Mouse (Mus musculus) urinary bladder, postnatal 10 days (tissue): ENCODE measurements around the gene Bpifb2.
"Not testable (repeated sequence)": the region's sequence is repeated elsewhere in the genome, so short reads cannot be mapped to it uniquely, and the experiment has no call there.

Experiments
- DNase-seq: peaks from one replicate; pipeline ENCODE4 v3.0.0; 2022; ENCODE audit warnings: low spot score

The Bpifb2 gene

DNA sequence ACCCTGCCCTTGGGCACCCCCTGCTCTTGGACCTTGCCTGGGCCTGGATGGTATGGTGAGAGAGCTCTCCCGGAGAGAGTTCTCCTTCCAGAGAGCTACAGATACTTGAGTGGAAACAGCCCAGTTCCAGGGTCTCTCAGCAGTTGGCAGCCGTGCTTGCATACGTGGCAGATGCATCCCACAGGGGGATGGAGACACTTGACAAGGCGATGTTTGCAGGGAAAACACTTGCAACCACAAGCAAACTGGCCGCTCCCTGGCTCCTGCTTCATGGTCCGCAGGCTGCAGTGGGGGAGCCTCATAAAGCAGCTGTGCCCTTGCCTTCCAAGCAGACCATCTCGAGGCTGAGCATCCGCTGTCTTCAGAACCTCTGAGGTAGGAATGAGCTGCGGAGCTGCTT, at the start of gene Bpifb2:
Gene Bpifb2 (plus strand): TSS at position 301 of the 400 bp plus-strand sequence.
- DNase-seq, result no peak

- DNase-seq, result not testable (repeated sequence)
These were observed 48.9 kb upstream of the Bpifb2 start for GRCm38 (mm10) chr2:153825900-153826299.

DNA sequence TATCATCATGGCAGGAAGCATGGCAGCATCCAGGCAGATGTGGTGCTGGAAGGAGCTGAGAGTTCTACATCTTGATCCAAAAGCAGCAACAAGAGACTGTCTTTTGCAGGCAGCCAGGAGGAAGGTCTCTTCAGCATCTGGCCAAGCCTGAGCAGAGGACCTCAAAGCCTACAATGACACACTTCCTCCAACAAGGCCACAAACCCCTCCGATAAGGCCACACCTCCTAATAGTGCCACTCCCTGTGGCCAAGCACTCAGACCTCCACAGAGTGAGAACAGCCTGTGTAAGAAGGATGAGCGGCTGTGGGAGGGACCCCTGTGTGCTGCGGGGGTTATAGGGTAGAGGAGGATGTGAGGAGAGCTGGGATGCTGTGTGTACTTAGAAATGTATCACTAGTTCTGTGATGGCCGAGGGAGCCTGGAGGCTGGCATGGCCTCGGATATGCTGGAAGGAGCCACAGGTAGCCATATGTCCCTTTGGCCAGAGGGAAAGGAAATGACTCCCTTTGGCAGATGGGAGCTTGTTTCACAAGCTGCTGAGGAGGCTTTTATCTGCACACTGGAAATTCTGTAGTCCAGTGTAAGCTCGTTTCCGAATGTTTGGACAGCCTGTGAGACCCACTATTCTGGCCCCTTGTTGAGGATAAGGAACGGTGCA, 47.5 kb upstream of the Bpifb2 start:
- no peak for DNase-seq

DNA sequence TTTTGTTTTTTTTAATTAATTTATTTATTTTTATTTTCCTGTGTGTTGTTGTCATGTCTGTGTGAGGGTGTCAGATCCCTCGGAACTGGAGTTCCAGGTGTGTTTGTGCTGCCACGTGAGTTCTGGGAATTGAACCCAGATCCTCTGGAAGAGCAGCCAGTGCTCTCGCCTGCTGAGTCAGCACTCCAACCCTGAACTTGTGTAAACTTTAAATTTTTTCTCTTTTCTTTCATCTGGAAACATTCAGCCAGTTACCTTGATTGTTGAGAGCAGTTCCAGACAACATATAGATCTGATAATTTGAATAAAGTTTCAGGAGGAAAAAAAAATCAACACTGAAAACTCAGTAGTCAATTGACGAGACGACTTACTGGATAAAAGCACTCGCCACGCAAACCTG, 46.1 kb upstream of the Bpifb2 start:
- no peak for DNase-seq

GRCm38 (mm10) chr2:153833291-153833690, 41.6 kb upstream of the Bpifb2 start:
- no peak for DNase-seq

DNA sequence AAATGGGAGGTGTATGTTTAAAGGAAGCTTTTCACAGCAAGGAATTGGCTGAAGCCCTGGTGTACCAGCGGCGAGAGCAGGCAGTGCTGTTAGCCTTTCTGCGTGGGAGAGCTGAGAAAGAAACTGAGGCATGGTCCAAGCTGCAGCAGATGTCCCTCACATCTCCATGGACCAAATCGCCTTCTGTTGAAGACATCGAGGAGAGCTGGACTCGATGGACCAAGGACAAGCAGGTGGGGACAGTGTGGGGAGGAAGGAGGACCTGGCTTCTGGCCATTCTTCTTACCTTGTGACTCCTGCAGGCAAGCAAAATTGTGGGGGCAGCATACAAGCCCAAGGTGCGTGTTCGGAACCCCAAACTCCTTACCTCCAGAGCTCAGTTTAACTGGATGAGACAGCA, 32.0 kb upstream of the Bpifb2 start:
- DNase-seq, result no peak

- no peak for DNase-seq
These were observed 26.5 kb upstream of the Bpifb2 start for GRCm38 (mm10) chr2:153848389-153848788.

- no peak for DNase-seq
These were observed 24.4 kb upstream of the Bpifb2 start for GRCm38 (mm10) chr2:153850351-153851029.

- no peak for DNase-seq
These were observed 23.9 kb upstream of the Bpifb2 start for GRCm38 (mm10) chr2:153851030-153851360.

- no peak for DNase-seq
These were observed 21.3 kb upstream of the Bpifb2 start for GRCm38 (mm10) chr2:153853544-153853943.

DNA sequence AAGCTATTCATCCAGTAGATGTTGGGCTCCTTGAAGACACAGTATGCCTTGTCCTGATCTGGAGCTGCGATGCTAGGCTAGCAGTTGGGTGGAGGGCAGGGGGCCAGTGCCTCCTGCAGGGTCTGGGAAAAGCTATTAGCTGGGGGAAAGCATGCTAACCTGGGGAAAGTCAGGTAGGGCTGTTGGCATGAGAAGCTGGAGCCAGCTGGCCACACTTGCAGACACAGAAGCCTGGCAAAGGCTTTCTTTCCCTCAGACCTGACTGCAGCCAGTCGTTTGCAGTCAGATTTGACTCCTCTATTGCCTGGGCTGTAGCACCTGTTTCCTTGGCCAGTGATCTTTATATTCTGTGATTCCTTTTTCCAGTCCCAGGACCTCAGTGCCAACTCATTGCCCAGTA, 15.3 kb upstream of the Bpifb2 start:
- DNase-seq, result no peak

DNA sequence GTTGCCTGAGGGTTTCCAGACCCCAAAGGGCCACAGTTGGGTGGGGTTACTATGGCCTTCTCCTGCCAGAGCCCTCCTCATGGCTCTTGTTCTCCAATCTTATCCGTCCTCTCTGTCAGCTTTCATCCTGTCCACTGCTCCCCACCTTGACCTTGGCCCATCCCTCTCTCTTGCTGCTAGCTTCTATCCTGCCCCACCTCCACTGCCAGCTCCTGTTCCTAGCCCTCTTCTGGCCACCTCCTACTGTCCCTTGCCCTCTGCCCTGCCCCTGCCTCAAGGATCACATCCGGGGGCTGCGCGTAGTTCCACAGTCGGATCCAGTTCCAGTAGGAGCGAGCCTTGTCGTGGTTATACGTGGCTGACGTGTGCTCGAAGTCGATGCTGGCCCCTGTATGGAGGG, 14.5 kb upstream of the Bpifb2 start:
- DNase-seq, result no peak

GRCm38 (mm10) chr2:153860715-153861114, 14.1 kb upstream of the Bpifb2 start:
- DNase-seq, result no peak

DNA sequence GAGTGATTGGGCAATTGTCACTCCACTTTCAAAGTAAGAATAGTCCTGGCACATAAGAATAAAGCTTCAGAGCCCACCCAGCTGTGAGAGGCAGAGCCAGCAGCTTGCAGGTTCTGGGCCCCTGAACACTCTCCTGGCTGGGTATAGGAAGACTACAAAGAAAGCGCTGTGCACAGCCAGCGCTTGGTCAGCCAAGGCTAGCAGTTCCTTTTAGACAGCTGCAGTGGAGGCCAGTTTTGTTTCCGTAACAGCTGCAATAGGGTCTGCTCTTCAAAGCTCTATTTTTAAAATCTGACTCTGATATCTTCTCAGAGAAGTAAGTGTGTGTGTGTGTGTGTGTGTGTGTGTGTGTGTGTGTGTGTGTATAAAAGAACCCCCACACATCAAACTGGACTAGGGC, 12.9 kb upstream of the Bpifb2 start:
- DNase-seq, result no peak

GRCm38 (mm10) chr2:153870984-153871383, 3.9 kb upstream of the Bpifb2 start, which contains the start of gene Sun5:
TSS of gene Sun5 (minus strand) at chr2:153871084.
- DNase-seq, result no peak

DNA sequence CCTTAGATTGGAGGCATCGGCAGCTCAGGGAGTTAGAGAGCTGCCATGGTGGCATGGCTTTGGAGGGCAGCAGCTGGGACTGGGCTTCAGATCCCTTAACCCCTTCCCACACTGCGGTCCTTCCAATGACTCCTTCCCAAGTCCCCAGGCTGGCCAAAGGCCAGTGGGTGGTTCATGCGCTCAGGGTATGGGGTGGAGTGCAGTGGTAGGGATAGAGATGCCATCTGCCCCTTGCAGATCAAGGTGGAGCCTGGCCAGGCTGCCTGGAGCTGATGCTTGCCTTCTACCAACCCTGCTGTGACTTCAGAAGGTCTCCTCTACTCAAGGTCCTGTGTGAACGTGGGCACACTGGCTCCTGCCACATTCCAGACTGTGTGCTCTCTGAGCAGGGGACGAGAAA, 24.3 kb downstream of the Bpifb2 start:
- no peak for DNase-seq

DNA sequence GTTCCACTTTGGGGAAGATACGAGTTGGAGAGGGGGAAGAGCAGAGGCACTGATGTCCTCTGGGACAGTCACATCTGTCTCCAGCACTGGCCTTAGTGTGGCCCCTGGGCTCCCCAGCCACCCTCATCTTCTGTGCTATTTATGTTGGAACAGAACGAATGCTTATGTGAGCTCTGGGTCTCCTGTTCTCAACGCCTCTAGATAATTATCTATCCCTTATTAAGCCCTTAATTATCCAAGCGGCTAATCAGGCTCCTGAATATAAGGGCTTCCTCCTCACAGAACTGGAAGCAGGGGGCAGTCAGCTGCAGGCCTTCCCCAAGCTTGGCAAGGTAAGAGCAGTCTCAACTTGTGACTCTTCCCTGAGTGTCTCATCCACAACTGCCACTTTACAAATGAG, 25.2 kb downstream of the Bpifb2 start, which contains the start of gene Bpifb6:
Gene Bpifb6 (plus strand): TSS at position 301 of the 400 bp plus-strand sequence.
- DNase-seq, result no peak

- DNase-seq, result no peak
These were observed 27.9 kb downstream of the Bpifb2 start for GRCm38 (mm10) chr2:153902726-153903125.

DNA sequence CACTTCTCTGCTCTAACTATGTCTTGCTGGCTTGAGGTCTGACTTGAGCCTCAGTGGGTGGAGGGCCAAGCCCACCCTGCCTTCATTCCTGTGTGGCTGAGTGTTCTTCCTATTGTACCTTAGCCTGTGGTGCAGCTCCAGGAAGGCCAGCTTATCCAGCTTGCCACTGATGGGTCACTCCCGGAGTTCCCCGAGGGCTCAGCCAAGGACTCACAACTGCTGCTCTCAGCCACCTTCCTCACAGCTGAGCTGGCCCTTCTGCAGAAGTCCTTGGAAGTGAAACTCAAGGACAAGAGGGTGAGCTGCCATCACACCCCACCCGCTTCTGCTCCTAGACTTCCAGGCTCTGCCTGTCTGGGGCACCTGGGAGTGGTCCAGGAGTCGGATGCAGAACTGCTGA, 31.8 kb downstream of the Bpifb2 start:
- no peak for DNase-seq

GRCm38 (mm10) chr2:153914151-153914550, 39.3 kb downstream of the Bpifb2 start:
- no peak for DNase-seq

- DNase-seq, result no peak
These were observed 43.1 kb downstream of the Bpifb2 start, which contains the start of gene Bpifb3 for GRCm38 (mm10) chr2:153917930-153918329. TSS of gene Bpifb3 (plus strand) at chr2:153918230.

GRCm38 (mm10) chr2:153921246-153921645, 46.4 kb downstream of the Bpifb2 start:
- no peak for DNase-seq

DNA sequence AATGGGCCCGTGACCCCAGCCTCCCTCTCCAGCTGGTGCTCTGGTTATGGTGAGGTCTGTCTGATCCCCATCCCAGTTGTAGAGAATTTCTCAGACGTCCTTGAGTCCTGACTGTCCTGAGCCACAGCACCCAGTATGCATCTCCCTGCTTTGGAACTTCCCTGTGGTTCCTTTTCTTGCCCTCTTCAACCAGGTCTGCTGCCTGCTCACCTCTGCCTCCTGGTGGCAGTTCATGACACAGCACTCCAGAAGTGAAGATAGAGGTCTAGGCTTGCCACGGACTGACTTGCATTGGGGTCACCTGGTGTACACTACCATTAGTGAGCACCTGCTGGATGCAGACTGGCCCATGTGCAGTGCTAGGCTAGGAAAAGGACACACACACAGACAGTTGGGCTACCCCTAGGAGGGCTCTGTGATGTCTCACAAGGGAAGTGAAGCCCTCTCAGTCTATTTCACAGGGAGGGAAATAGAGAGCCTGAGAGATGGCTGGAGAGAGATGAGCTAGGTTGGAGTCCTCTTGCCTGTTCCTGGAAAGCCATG, 55.1 kb downstream of the Bpifb2 start:
- DNase-seq, result no peak
